Mouse (Mus musculus) CH12.LX (cell line): ENCODE results near the gene Stac.

ENCODE experiments used
- ELF1 ChIP-seq: IDR thresholded peaks from 2 replicates; pipeline ENCODE4 v1.6.1; 2014; ENCODE audit warnings: low read depth, mild to moderate bottlenecking, inconsistent platforms, low read length, improper control_type of control experiment
- PAX5 ChIP-seq: IDR thresholded peaks from 2 replicates; pipeline ENCODE4 v1.6.1; 2012; ENCODE audit warnings: low read length, inconsistent platforms, mixed read lengths
- POLR2A ChIP-seq: IDR thresholded peaks from 2 replicates; pipeline ENCODE4 v1.6.1; 2011; ENCODE audit warnings: low read depth, mild to moderate bottlenecking, improper control_type of control experiment, low read length

DNA sequence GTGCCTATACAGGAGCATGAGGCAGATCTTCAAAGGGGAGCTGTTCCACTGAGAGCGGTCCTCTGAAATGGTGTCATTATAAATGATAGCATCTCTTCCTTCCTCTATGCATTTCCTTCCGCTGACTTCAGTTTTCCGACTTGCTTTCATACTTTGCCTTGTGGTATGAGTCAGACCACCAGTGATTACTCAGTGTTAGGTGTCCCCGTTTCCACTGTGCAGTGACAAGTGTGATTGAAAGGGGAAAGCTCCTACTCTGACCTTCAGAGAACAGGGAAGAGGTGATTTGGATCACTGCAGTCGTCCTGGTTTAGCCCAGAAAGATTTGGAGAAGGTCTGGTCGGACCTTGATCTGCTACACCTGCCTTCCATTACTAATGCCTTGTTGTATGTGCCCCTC, 81.4 kb downstream of the Stac start:
- TF ChIP-seq ELF1 (no peak), PAX5 (no peak), POLR2A (no peak)
